Mouse (Mus musculus) neural tube, embryonic 15.5 days (tissue): ENCODE measurements at regions not wholly inside any gene's neighbourhood (a gene's known extent, or its start where the extent isn't known, plus 50 kb on each side); places are given as distances from the start of the nearest gene placed in this dataset.

ENCODE experiments used
- ATAC-seq: fragments of 200-750 bp; cut with Nextera tagmentation; 2 replicates; pipeline ENCODE4 v1.8.0; 2017; ENCODE audit warnings: mild to moderate bottlenecking, moderate TSS enrichment, moderate library complexity; ENCODE audit not compliant: low FRiP score
- H3K27ac ChIP-seq: fragments of 300-500 bp; sonication (generic); replicated peaks from 2 replicates; pipeline ENCODE4 v1.5.1; 2015; ENCODE audit warnings: mild to moderate bottlenecking, inconsistent platforms
- H3K27me3 ChIP-seq: fragments of 300-500 bp; sonication (generic); replicated peaks from 2 replicates; pipeline ENCODE4 v1.6.1; 2015; ENCODE audit warnings: inconsistent platforms
- H3K36me3 ChIP-seq: fragments of 300-500 bp; sonication (generic); 2 replicates; pipeline ENCODE4 v1.6.1; 2015; ENCODE audit warnings: inconsistent platforms
- H3K4me1 ChIP-seq: fragments of 300-500 bp; sonication (generic); 2 replicates; pipeline ENCODE4 v1.6.1; 2015; ENCODE audit warnings: inconsistent platforms
- H3K4me2 ChIP-seq: fragments of 300-500 bp; sonication (generic); 2 replicates; pipeline ENCODE4 v1.6.1; 2015; ENCODE audit warnings: inconsistent platforms, mild to moderate bottlenecking, moderate library complexity
- H3K4me3 ChIP-seq: fragments of 300-500 bp; sonication (generic); replicated peaks from 2 replicates; pipeline ENCODE4 v1.5.1; 2015; ENCODE audit warnings: mild to moderate bottlenecking, inconsistent platforms
- H3K9ac ChIP-seq: fragments of 300-500 bp; sonication (generic); replicated peaks from 2 replicates; pipeline ENCODE4 v1.6.1; 2015; ENCODE audit warnings: mild to moderate bottlenecking, inconsistent platforms
- H3K9me3 ChIP-seq: fragments of 300-500 bp; sonication (generic); replicated peaks from 2 replicates; pipeline ENCODE4 v1.6.1; 2016; ENCODE audit warnings: inconsistent platforms
- WGBS: fragments of 180-500 bp; shearing (Covaris S2); methylation state at CpG from one replicate; pipeline ENCODE4 v1.1.7; 2015; ENCODE audit warnings: mixed read lengths; 5-methylcytosine and 5-hydroxymethylcytosine counted together

GRCm38 (mm10) chr10:91241611-91242005 is 60.5 kb upstream of the Tmpo start:
- ATAC-seq: no peak
- Histone ChIP-seq H3K27me3 (no peaks in the 10 kb centered on the region), H3K4me3 (no peak overlapping the region), H3K36me3 (no peaks in the 10 kb centered on the region), H3K9ac (no peak overlapping the region), H3K9me3 (no peaks in the 10 kb centered on the region), H3K4me1 (peaks cover 26% of the 10 kb centered on the region), H3K27ac (peak overlapping the region; percentile 29), H3K4me2 (peak overlapping the region; percentile 19; the same call in 1 of the 2 replicates)
- 44% methylated on average over 7 of the region's 7 CpGs for WGBS

- no peak overlapping the region for H3K4me3 ChIP-seq
- H3K9ac ChIP-seq: no peak overlapping the region
- H3K27me3 ChIP-seq: no peaks in the 10 kb centered on the region
- WGBS: 52% methylated on average over 10 of the region's 10 CpGs
- no peaks in the 10 kb centered on the region for H3K9me3 ChIP-seq
- peak overlapping the region; percentile 29 for H3K27ac ChIP-seq
- H3K4me1 ChIP-seq: peaks cover 26% of the 10 kb centered on the region
- no peaks in the 10 kb centered on the region for H3K36me3 ChIP-seq
- no peak for ATAC-seq
- H3K4me2 ChIP-seq: peak overlapping the region; percentile 19; the same call in 1 of the 2 replicates
Measured at GRCm38 (mm10) chr10:91240856-91241610, 59.9 kb upstream of the Tmpo start.

- WGBS: 84% methylated on average over 7 of the region's 7 CpGs
- peaks cover 26% of the 10 kb centered on the region for H3K4me1 ChIP-seq
- no peak overlapping the region for H3K4me3 ChIP-seq
- H3K9me3 ChIP-seq: no peaks in the 10 kb centered on the region
- no peaks in the 10 kb centered on the region for H3K27me3 ChIP-seq
- no peak for ATAC-seq
- no peak overlapping the region for H3K4me2 ChIP-seq
- no peak overlapping the region for H3K27ac ChIP-seq
- H3K36me3 ChIP-seq: no peaks in the 10 kb centered on the region
- no peak overlapping the region for H3K9ac ChIP-seq
Measured at GRCm38 (mm10) chr10:91240320-91240719, 59.2 kb upstream of the Tmpo start.

- H3K9me3 ChIP-seq: no peaks in the 10 kb centered on the region
- no peak overlapping the region for H3K27ac ChIP-seq
- H3K36me3 ChIP-seq: no peaks in the 10 kb centered on the region
- H3K4me1 ChIP-seq: peaks cover 21% of the 10 kb centered on the region
- H3K4me3 ChIP-seq: no peak overlapping the region
- ATAC-seq: no peak
- WGBS: 34% methylated on average over 7 of the region's 7 CpGs
- no peak overlapping the region for H3K4me2 ChIP-seq
- no peak overlapping the region for H3K9ac ChIP-seq
- H3K27me3 ChIP-seq: no peaks in the 10 kb centered on the region
Measured at GRCm38 (mm10) chr10:91236844-91237243, 55.7 kb upstream of the Tmpo start.

- 90% methylated on average over 3 of the region's 3 CpGs for WGBS
Measured at GRCm38 (mm10) chr10:91234709-91235108, 53.6 kb upstream of the Tmpo start.

More at GRCm38 (mm10) chr10:91234709-91235108, 53.6 kb upstream of the Tmpo start:
- Histone ChIP-seq H3K27ac (no peak overlapping the region), H3K9ac (no peak overlapping the region), H3K4me3 (no peak overlapping the region), H3K4me2 (no peak overlapping the region), H3K36me3 (no peaks in the 10 kb centered on the region), H3K27me3 (no peaks in the 10 kb centered on the region), H3K9me3 (no peaks in the 10 kb centered on the region), H3K4me1 (peaks cover 20% of the 10 kb centered on the region)
- no peak for ATAC-seq
